ENCODE assay signal across 19 mouse cellular contexts in genomic region chr3:153071549-153071948, GRCm38 (mm10).
"Had no signal": no experiment of that assay in that cellular context is flagged by ENCODE, and none has a peak within 500 bp of the region (broad histone marks: within the 10 kb centered on the region; RNA-seq: fewer than 3 reads in every experiment).

No protein-coding gene starts in this region.

- ATAC-seq: lung, postnatal 0 days; midbrain, embryonic 13.5 days; midbrain, embryonic 16.5 days had no signal

- H3K4me1 ChIP-seq: kidney, embryonic 15.5 days; limb, embryonic 13.5 days; neural tube, embryonic 13.5 days; stomach, embryonic 15.5 days had no signal

- H3K4me2 ChIP-seq: kidney, embryonic 15.5 days; limb, embryonic 13.5 days; lung, embryonic 14.5 days; midbrain, embryonic 13.5 days; neural tube, embryonic 13.5 days; stomach, embryonic 15.5 days had no signal

- DNase-seq: kidney, adult 11 months; kidney, adult 8-10 months; kidney, postnatal 10 days; kidney, postnatal 36 days; lung, embryonic 14.5 days; right cerebral cortex, postnatal 25 days; spleen, adult 18-20 months; thymus, postnatal 36 days had no signal

- H3K27ac ChIP-seq: kidney, embryonic 15.5 days; limb, embryonic 10.5 days; limb, embryonic 13.5 days; macrophage; midbrain, embryonic 10.5 days; midbrain, embryonic 13.5 days; neural tube, embryonic 13.5 days; stomach, embryonic 15.5 days had no signal

- H3K9me3 ChIP-seq: kidney, embryonic 15.5 days; limb, embryonic 10.5 days; limb, embryonic 13.5 days; midbrain, embryonic 10.5 days; midbrain, embryonic 13.5 days; neural tube, embryonic 13.5 days; stomach, embryonic 15.5 days had no signal

- H3K4me3 ChIP-seq: kidney, embryonic 15.5 days; limb, embryonic 10.5 days; limb, embryonic 13.5 days; midbrain, embryonic 10.5 days; midbrain, embryonic 13.5 days; myocyte; neural tube, embryonic 13.5 days; stomach, embryonic 15.5 days had no signal

- H3K9ac ChIP-seq: kidney, embryonic 15.5 days; limb, embryonic 13.5 days; lung, embryonic 14.5 days; midbrain, embryonic 13.5 days; neural tube, embryonic 13.5 days; stomach, embryonic 15.5 days had no signal

- H3K27me3 ChIP-seq: kidney, embryonic 15.5 days; limb, embryonic 13.5 days; midbrain, embryonic 13.5 days; neural tube, embryonic 13.5 days; stomach, embryonic 15.5 days had no signal

- H3K36me3 ChIP-seq: kidney, embryonic 15.5 days; limb, embryonic 10.5 days; limb, embryonic 13.5 days; midbrain, embryonic 10.5 days; midbrain, embryonic 13.5 days; neural tube, embryonic 13.5 days; stomach, embryonic 15.5 days had no signal
